Mouse (Mus musculus) C2C12 (cell line): ENCODE measurements around the gene Defb25.

Source experiments
- CTCF ChIP-seq: IDR thresholded peaks from one replicate; pipeline ENCODE4 v1.5.1; 2011; ENCODE audit not compliant: control insufficient read depth, insufficient read depth, insufficient read length
- MAX ChIP-seq: IDR thresholded peaks from one replicate; pipeline ENCODE4 v1.6.1; 2011; ENCODE audit warnings: mild to moderate bottlenecking, control low read depth
- MYOG ChIP-seq: IDR thresholded peaks from one replicate; pipeline ENCODE4 v1.6.1; 2011; ENCODE audit not compliant: control insufficient read depth, insufficient read length; ENCODE audit errors: extremely low read depth
- USF1 ChIP-seq: IDR thresholded peaks from one replicate; pipeline ENCODE4 v1.6.1; 2011; ENCODE audit warnings: low read depth, mild to moderate bottlenecking, control low read depth, moderate library complexity

GRCm38 (mm10) chr2:152629239-152629638 lies 6.4 kb upstream of the Defb25 start:
- TF ChIP-seq USF1 (no peak), CTCF (no peak), MAX (no peak), MYOG (no peak)
